Mouse (Mus musculus) cerebellum, postnatal 25 days (tissue): ENCODE results near the gene Gm30191.
"Not testable (repeated sequence)": the region's sequence is repeated elsewhere in the genome, so short reads cannot be mapped to it uniquely, and the experiment has no call there.

Experiments used
- DNase-seq, 2 experiments: peaks; one replicate each; pipeline ENCODE4 v3.0.0; 2021; ENCODE audit warnings: mixed read lengths in 2 of 2

The Gm30191 gene

DNA sequence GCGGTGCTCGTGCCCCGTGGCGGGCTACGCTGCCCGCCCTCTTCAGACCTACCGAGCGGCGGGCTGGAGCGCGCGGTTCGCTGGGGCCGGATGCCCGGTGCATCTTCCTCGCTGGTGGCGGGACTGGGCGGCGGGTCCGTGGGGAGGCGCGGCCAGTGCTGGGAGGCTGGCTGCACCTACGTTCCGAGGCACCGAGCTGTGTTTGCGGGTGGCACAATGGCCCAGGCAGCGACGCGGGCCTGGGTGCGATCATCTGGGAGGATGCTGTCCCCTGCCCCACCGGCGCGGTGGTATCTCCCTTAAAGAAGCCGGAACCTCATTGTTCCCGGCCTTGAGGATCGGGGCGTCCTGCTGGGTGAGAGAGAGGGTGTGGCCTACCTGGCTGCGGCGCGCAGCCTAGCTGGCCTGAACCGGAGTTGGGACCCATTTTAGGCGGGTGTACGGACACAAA is 40.9 kb downstream of the Gm30191 start, which contains the start of gene Pdik1l:
Gene Pdik1l, minus strand, starts transcription at position 321 of the 451 bp plus-strand sequence.
- DNase-seq = peak; percentile 82 to 86

DNA sequence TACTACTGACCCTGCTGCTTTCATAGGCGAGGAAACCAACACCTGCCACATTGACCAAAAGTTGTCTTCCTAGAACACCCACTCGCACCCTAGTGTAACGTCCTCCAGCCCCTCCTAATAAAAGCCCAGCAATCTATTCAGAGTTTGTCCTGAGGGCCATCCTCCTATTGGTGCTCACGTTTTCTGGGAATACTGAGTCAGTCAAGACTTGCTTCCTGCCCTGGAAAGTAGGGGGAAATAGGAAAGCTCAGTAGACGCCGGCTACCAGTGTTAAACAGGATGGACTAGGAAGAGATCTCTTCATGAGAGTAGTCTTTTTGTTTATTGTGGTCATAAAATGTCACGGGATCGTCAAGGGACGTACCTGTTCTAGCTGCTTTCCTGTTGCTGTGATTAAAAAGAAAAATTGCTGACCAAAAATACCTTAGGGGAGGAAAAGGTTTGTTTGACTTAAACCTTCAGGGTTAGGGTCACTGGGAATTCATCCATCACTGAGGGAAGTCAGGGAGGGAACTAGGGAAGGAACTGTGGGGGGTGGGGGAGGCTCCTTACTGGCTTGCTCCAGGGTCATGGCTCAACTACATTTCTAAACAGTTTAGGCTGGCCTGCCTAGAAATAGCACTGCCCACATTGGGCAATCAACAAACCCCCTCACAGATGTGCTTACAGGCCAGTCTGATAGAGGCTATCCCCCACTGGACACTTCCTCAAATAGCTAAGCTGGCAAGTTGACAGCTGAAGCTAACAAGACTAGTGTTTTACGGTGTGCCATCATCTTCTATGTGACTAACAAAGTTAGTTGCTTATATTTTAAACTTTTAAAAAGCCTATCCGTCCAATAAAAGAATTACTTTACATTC is 41.9 kb downstream of the Gm30191 start:
- no peak for DNase-seq

DNA sequence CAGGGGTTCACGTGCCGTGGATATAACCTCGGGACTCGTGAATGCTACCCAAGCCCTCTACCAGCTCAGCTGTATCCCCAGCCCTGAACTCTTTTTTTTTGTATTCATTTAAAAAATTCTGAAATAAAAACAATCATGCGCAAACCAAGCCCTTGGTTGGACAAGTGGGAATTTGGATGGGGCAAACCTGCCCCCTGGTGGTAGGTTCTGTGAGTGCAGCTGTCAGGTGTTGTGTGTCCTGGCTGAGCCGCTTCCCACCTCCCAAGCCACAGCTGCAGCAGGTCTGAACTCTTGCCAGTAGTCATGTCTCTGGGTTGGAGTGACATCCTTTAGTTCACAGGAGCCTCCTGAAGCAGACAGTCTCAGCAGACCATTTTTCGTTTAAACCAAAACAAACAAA is 45.3 kb downstream of the Gm30191 start:
- peak; percentile 83 to 88 for DNase-seq

GRCm38 (mm10) chr4:134293061-134293691 is 46.4 kb downstream of the Gm30191 start:
- DNase-seq = peak; percentile 22 to 51

DNA sequence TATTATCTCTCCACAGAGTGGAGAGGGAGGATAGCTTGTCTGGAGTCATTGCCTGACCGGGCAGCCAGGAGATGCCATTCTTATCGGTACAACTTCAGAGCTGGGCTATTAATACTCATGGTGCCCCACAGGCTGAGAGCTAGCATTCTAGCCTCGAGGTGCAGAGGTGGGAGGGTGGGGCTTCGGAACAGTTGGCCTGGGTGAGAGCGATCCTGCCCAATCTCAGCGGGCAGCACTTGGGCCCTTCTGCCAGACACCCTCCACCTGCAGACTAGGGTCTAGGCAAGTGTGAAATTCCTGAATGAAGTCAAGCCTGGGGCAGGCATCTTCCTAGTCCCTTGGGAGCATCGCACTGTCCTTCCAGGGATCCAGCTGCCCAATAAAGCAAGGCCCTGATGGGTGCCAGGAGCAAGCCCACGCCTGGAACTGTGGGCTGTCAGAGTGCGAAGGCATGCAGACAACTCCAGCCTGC is 47.0 kb downstream of the Gm30191 start:
- no peak for DNase-seq

GRCm38 (mm10) chr4:134296096-134296495 is 49.4 kb downstream of the Gm30191 start:
- not testable (repeated sequence) for DNase-seq

GRCm38 (mm10) chr4:134296523-134296922 is 49.8 kb downstream of the Gm30191 start:
- no peak for DNase-seq

DNA sequence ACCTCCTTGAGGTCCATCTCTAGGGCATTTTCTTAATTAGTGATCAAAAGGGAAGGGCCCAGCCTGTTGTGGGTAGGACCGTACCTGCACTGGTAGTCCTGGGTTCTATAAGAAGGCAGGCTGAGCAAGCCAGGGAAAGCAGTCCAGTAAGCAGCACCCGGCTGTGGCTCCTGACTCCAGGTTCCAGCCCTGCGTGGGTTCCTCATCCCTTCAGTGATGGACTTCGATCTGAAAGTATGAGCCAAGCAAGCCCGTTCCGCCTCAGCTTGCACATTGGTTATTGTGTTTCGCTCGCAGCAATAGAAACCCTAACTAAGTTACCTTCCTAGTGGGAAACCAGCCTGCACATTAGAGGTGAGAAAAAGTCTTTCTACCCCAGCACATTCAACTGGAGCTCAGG is 50.6 kb downstream of the Gm30191 start:
- no peak for DNase-seq

GRCm38 (mm10) chr4:134298626-134299497 is 52.1 kb downstream of the Gm30191 start:
- no peak for DNase-seq

DNA sequence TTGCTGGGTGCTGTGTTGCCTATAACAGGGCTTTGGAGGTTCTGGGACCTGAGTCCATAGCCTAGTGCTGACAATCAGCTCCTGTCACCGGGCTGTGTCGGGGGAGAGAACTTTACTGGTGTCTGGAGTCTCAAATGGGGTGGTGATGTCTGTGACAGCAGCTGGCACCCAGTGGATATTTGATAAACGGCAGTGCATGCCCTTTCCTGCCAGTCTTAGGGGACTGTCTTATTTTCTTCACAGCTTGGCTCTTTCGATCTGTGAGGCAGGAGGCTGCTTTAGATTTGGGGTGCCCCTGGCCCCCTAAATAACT is 52.7 kb downstream of the Gm30191 start:
- no peak for DNase-seq
